Mouse (Mus musculus) thymus, postnatal 14 days (tissue): ENCODE data around the gene Sar1b.
"Not testable (repeated sequence)": the region's sequence is repeated elsewhere in the genome, so short reads cannot be mapped to it uniquely, and the experiment has no call there.

Experiments
- DNase-seq: peaks from one replicate; pipeline ENCODE4 v3.0.0; 2021

Sar1b gene

DNA sequence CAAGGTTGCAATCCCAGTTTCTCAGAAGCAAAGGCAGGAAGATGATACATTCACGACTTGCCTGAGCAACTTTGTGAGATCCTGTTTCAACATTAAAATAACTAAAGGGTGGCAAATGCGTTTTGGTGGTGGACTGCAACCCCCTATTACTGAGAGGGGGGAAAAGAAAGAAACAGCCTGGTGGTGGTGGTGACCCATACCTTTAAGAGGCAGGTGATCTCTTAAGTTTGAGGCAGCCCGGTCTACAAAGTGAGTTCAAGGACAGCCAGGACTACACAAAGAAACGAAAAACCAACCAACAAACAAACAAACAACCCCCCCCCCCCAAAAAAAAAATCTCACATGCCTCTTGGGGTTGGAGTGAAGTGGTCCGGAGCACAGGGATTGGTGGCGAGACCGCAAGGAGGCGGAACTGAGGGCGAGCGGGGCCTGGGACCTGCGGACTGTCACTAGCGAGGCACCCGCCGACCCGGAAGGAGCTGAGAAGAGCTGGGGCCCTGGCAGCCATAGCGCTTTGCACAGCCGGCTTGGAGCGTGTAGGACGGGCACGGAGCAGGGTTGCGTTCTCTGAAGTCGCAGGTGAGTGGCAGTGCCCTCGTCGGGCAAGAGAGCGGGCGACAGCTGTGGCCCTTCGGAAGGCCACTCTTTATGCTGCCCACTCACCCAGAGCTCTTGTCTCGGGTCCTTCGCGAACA lies at the start of gene Sar1b, which contains the start of gene Sec24a:
Sar1b (plus strand) TSS at position 475 of the 695 bp plus-strand sequence.
Sec24a (minus strand) TSS at position 422 of the 695 bp plus-strand sequence.
- DNase-seq = peak; percentile 87

DNA sequence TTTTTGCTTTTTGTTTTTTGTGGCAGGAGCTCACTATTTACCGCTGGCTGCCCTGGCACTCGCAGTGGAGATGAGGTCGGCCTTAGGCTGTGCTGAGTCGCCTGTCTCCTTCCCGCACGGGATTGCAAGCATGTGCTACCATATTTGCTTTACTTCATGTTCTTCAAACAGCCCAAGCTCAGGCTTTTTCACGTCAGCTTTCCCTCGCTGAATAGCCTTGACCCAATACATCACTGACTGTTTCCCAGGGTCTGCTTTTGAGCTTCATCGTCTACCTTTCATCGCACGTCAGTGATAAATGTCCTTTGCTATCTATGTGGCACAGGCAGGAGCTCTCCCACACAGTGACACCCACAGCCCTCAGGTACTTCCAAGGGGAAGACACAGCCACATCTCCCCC lies 42.4 kb upstream of the Sar1b start:
- DNase-seq = no peak

DNA sequence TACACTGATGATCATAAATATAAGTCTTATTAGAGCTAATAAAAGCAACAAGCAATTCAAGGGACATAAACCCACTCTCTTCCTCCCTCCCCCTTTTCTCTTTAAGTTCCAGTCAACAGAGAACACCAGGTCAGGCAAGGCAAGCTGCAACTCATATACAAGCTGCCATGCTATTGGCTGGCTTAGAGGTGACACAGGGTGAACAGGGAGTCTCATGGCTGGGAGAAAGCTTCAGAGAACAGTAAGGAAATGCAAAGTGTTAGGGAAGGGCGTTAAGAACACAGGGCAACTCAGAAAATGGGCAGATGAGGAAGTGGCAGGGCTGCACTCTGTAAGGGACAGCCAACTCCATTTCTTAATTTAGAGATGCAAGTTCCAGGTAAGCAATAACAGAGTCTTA lies 30.6 kb upstream of the Sar1b start:
- DNase-seq = no peak

DNA sequence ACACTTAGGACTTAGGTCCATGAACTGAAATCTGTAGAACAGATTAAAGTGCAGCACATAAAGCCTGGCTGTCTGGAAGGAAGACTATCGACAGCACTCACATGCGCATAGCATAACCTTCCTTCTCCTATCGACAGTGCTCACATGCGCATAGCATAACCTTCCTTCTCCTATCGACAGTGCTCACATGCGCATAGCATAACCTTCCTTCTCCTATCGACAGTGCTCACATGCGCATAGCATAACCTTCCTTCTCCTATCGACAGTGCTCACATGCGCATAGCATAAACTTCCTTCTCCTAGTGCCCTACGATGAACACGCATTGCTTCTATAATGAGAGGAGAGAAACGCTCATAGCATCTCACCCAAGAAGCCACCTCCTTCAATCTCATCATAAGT lies 29.3 kb upstream of the Sar1b start:
- not testable (repeated sequence) for DNase-seq

DNA sequence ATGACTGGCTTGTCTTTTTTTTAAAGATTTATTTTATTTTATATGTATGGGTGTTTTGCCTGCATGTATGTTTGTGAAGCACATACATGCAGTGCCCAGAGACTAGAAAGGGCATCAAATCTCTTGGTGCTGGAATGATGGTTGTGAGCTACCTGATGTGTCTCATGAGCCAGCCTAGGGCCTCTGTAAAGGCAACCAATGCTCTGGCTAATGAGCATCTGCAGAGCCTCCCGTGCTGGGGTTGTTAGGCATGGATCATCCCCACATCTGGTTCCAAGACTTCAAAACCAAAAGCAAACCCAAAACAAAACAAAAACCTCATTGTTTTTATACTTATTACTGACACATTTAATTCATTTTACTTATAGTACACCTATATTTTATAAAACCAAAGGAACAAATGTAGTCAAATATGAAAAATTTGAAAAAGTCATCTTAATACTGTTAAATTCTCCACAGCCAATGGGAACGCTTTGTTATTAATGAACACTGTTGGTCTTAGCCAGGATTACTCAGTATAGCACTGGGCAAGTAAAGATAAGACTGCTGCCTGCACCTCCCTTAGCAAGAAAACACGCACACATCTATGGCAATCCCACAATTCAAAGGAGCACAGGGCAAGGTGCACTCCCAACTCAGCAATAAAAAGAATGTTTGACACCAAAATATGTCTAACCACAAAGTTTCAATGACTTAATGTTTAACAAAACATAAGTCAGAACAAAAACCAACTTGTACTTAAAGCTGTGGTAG lies 24.7 kb upstream of the Sar1b start:
- no peak for DNase-seq

DNA sequence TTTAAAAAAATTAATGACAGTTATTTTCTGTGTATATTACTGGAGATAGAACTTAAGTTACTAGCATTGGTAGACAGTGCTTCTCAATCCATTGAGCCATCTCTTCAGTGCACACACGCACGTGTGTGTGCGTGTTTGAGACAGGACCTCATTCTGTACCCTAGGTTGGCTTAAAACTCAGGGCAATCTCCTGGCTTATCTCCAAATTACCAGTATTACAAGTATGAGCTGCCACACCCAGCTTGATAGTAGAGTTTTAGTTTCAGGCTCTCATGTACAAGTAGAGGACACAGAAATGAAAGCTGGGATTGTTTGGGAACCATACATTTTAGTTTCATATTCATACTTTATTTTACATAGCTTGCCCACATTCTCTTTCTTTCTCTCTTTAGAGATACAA lies 22.8 kb upstream of the Sar1b start:
- DNase-seq = no peak

DNA sequence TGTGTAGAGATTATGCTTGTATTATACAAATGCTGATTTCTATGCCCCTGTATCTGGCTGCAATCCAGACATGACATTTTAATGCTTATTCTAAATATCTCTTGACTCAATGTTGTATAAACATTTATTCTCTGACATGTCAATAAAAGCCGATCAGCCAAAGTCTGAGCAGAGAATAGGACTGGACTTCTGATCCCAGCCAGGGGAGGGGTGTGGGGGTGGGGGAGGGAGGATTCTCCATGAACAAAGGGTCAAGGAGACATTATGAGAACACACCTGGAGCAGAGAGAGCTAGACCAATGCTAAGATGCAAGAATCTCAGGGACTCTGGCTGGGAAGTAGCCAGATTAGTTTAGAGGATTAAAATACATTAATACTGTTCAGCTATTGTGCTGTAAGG lies 17.4 kb upstream of the Sar1b start:
- no peak for DNase-seq

DNA sequence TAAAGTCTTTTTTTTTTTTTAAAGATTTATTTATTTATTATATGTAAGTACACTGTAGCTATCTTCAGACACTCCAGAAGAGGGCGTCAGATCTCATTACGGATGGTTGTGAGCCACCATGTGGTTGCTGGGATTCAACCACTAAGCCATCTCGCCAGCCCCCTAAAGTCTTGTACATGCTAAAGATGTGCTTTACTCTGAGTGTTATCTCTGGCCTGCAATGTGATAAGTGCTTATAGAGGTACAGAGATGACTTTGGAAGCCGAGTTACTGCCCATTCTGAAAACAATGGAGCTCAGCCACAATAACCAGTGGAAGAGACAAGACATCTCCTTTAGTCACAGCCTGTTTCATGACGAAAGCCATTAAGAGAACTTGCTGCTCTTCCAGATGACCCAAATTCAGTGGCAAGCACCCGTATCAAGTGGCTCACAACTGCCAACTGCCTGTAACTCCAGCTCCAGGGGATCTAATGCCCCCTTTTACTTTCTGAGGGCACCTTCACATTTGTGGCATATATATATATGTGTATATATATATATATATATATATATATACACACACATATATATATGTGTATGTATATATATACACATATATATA lies 11.8 kb upstream of the Sar1b start:
- not testable (repeated sequence) for DNase-seq

DNA sequence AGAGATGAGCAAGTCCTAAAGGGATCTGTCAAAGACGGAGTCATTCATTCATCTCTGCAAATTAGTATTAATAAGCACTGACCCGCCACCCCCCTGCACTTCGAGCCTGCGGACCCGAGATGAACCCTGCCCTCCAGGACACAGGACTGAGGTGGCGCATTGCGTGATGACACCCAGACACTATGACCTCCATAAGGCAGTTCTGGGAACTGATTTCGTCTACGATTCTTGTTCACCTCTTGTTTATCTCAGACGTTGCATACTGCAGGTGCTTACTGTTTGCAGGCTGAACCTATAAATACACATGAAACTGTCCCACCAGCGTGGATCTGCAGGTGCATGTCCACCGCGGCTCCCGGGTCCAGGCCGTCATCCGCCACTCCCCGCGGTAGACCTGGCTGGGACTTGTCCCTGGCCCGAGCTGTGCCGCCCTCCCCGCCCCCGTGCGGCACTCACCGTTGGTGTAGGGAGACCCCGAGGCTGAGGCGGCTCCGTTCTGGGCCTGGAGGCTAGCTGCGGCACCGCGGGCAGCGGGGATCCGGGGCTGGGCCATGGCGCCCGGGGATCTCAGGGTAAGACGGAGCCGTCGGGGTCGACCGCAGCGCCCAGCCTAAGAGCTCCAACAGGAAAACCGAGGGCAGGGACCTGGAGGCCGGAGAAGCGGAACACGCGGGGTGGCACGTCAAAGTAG lies 7.7 kb upstream of the Sar1b start:
- DNase-seq = peak; percentile 65

DNA sequence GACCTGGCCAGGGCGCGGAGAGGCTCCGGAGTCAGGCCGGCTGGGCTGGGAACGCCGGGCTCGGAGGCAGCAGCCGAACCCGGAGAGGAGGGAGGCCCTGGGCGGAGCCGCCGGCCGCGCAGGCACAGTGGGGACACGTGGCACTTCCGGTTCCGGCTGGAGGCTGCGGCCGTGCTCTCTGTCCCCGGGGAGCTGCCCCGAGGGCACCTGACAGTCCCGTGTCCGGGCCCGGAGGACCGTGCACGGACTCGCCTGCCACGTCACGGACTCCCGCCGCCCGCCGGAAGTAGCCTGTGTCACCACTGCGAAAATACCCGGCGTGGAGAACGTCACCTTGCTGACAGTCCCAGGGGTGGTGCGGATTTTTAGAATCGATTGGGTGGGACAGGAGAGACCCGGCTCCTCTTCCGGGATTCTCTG lies 7.1 kb upstream of the Sar1b start:
- DNase-seq = peak; percentile 85

DNA sequence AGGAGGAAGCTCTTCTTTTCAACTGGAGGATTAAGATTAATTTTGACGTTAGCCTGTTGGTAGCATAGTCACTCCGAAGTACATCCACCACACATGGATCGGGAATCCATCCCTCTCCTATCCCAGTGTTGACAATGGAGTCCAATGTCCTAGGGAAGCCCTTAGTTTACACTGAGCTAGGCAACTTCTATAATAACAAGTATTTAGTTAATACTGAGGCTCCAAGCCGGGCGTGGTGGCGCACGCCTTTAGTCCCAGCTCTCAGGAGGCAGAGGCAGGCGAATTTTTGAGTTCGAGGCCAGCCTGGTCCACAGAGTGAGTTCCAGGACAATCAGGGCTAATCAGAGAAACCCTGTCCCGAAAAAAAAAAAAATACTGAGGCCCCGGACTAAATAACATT lies 6.5 kb upstream of the Sar1b start:
- no peak for DNase-seq

DNA sequence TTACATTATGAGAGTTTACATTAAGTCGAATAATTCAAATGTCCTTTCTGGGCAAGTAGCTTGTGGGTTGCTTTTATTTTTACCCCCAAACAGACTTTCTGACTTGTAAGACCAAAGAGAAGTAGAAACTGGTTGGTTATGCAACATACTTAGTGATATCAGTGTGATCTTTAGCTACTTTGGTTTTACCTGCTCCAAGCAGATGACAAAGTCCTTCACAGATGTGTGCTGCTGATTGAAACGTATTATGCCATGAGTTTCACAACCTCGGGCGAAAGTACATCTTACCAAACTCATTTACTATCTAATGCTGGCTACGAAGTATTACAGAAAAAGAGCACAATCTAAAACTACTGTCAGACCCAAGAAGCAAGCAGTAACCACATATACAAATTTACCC lies 5.9 kb upstream of the Sar1b start:
- DNase-seq = no peak

DNA sequence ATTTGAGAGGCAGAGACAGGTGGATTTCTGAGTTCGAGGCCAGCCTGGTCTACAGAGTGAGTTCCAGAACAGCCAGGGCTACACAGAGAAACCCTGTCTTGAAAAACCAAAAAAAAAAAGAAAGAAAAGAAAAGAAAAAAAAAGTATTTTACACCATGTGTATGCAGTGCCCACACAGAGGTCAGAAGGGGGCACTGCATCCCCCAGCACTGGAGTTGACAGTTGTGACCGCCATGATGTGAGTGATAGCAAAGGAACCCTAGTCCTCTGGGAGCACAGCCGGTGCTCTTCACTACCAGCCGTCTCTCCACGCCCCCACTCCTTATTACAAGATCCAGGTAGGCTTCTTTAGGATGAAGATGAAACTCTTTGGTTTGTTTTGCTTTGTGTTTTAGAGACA lies 5.3 kb upstream of the Sar1b start:
- not testable (repeated sequence) for DNase-seq

DNA sequence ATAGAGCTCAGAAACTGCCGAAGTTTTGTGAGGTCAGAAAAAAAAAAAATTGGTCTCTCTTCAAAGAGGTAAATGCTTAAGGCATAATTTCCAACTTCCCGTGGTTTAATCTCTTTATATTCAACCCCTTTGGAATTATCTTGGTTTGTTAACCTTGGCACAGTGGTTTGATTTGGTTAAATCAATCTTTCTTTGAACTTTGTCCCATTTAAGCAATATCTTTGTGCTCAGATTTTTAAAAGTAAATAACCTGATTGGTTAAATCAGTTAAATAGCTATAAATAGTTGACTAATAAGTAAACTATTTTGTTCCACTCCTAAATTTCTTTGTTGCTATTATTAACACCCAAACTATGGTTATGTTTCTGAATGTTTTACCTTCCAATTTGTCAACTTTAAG lies 4.2 kb upstream of the Sar1b start:
- no peak for DNase-seq

DNA sequence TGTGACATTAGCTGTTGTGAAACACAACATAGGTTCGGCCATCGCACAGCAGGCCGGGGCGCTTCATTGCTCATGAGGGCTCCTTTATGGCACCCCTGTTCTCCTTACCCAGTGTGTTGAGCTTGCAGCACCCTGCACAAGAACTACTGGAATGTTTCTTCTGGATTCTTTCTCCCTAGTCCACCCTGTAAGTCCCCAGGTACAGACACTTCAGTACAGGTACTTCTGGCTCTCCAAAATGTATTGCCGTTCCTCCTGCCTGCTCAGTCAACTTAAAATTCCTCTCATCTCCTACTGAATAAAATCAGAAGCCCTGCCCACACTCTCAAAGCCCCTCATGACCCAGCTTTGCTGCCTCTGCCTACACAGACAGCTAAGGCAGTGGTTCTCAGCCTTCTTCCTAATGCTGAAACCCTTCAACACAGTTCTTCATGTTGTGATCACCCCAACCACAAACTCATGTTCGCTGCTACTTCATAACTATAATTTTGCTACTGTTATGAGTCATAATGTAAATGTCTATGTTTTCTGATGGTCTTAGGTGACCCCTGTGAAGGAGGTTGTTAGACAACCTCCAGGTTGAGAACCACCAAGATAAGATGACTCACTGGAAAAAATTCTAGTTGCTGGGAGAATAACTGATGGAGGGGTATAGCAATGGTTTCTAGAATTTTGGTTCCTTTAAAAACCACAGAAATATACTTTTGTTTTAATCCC lies 3.4 kb upstream of the Sar1b start:
- no peak for DNase-seq

DNA sequence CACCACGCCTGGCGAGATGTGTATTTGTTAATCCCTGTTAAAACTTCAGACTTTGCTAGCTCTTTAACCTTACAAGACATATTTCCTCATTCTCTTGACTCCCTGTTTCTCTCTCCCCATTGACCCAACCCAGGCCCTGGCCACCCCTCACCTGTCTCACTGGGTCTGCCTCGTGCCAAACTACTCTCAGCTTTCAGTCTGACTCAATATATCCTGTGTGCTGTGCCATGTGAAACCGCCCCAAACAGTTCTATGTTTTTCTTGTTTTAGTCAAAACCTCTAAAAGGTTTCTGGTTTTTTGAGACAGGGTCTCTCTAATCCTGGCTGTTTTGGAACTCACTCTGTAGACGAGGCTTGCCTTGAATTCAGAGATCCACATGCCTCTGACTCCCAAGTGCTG lies 2.2 kb upstream of the Sar1b start:
- no peak for DNase-seq

DNA sequence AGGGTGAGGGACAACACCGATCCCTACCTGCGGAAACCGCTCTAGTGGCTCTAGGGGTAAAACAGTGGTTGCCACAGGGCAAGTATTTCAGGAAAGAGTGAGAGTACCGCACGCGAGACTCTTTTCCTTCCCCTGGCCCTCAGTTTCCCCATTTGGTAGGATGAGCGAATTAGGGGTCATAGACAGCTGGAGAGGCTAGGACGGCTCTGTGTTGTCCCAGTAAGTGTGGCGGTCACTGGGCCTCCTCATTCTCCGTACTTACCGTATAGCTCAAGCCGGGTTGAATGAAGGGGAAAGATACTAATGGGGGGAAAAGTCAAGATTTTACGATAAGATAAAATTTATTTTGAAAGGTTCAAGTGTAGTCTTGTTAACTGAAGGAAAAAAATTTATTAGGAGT lies 468 bp downstream of the Sar1b start:
- no peak for DNase-seq

DNA sequence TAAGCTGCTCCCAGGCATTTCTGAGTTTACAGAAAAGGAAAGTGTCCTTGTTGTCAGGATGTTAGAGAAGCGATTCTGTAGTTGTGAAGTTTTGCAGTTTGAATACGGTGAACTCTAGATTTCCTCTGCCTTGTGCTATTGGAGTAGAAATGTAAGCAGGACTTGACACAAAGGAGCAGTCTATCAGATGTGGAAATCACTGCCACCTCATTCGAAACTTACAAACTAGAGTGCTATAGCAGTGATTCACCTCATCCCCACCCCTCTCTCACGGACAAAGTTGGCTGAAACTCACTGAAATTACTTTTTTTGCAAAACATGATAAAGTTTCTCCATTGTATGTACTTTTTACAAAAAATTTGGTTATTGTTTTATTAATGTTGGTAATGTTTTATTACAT lies 1.3 kb downstream of the Sar1b start:
- no peak for DNase-seq

DNA sequence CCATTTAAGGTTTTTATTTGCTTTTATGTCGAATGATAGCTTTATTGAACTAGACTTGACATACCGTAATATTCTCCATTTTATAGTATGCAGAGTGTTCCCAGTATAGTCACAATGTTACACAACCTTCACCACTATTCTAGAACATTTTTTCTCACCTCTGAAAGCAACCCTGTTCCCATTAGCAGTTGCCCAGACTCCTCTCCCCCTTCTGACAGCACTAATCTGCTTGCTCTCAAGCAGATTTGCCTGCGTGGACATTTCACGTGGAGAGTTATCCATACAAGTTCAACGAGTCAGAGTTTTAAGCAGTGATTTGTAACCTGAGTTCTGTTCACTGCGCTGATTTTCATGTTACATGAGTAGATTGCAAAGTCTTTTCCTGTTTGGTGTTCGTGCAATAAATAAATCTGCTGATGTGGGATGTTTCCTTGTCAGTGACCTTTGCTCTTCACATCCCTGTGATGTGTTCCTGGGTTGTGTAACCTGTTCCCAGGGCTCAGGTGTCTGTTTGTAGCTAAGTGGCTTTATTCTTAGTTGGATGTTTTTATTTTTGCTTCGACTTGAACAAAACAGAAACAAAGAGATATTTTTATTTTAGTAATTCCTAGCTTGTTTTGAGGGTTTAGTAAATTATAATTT lies 4.2 kb downstream of the Sar1b start:
- no peak for DNase-seq

DNA sequence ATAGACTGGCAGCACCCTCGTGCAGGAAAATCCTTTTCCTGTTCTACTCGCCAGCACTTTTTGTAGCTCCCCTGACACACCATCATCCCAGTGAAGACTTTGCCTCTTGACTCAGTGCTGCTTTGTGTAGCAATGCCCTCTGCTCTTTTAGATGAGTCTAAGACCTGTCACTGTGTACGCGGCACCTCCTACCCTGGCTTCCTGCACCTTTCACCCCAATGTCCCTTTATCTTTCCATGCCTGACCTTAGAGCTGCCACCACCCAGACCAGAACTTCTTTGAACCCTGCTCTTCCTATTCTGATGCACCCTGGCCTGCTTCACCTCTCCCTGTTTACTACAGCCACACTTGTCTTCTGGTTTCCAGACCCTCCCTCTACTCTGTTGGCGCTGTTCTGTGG lies 4.8 kb downstream of the Sar1b start:
- no peak for DNase-seq

DNA sequence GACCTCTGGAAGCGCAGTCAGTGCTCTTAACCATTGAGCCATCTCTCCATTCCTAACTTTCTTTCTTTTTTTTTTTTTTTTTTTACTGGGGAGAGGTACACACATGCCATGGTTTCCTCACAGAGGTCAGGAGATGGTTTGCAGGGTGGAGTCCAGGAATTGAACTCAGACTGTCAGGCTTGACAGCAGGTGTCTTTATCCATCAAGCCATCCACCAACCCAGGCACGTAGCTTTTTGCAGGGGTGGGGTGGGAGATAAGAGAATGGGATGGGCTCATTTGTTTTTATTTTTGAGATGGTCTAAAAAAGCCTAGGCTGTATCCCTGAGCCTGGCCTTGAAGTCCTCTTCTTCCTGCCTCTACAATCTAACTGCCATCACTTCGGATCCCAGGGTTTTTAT lies 12.0 kb downstream of the Sar1b start:
- DNase-seq = no peak

DNA sequence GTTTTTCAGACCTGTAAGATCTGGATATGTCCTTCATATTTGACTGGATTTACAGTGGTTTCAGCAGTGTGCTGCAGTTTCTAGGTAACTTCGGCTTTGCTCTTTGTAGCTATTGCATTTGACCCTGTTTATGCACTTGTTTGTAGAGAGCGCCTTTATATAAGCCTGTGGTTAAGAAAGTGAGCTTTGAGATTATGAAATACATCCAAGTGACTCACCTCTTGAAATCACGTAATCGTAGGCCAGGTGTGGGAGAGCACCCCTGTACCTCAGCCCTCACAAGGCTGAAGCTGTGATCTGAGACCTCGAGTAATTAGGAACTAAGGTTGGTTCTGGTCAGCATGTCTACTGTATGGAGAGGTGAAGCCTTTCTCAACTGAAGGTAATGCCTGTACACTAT lies 14.0 kb downstream of the Sar1b start:
- no peak for DNase-seq
